Mouse (Mus musculus) embryonic fibroblast, embryonic 13.5 days (primary cell): ENCODE data around the gene Rnf34.

Experiments
- CTCF ChIP-seq: IDR thresholded peaks from 2 replicates; pipeline ENCODE4 v1.5.1; 2011; ENCODE audit warnings: mild to moderate bottlenecking, control low read depth, low read length, moderate library complexity, borderline replicate concordance; ENCODE audit not compliant: insufficient read depth
- POLR2A ChIP-seq: IDR thresholded peaks from 2 replicates; pipeline ENCODE4 v1.6.1; 2011; ENCODE audit warnings: low read depth, mild to moderate bottlenecking, control low read depth, low read length, moderate library complexity

GRCm38 (mm10) chr5:122821524-122821885 is 28.3 kb upstream of the Rnf34 start:
- no peak for TF ChIP-seq CTCF
- TF ChIP-seq POLR2A: no peak
